Comparison of ENCODE assay signal across 16 mouse cellular contexts in genomic region chr16:90122439-90122838, GRCm38 (mm10). TPM values are rescaled to one million over a fixed set of nuclear protein-coding genes. Genes with fewer than 3 reads are reported as not detected.
DNase-seq lines count a peak whose midpoint lies in the region; ATAC-seq and TF ChIP-seq lines count a peak whose summit lies in the region.
"Had no signal": no experiment of that assay in that cellular context is flagged by ENCODE, and none has a peak within 500 bp of the region (broad histone marks: within the 10 kb centered on the region; RNA-seq: fewer than 3 reads in every experiment).

No protein-coding gene starts in this region.

- H3K4me1 ChIP-seq in heart, embryonic 11.5 days (ENCODE audit: control insufficient read depth, insufficient read depth, low read length), result peaks cover 28% of the 10 kb centered on the region
- peaks cover 7% of the 10 kb centered on the region for H3K4me1 ChIP-seq in testis, adult 2 months (ENCODE audit: control insufficient read depth, insufficient read depth, low read length)

- TF ChIP-seq CTCF in testis, adult 2 months (IDR thresholded peaks at IDR 0.05; ENCODE audit: control insufficient read depth, insufficient read depth, insufficient replicate concordance, low read depth, low read length), result no peak

- intact Hi-C loops in heart, postnatal 25 days (cut with DNase I), result no loop called here

- no peaks in the 10 kb centered on the region; the same call in 1 of the 2 replicates for H3K36me3 ChIP-seq in heart, embryonic 11.5 days (ENCODE audit: control insufficient read depth, insufficient read depth, low read length)
- no peaks in the 10 kb centered on the region for H3K36me3 ChIP-seq in testis, adult 2 months (ENCODE audit: control insufficient read depth, insufficient read depth, low read length)
- H3K36me3 ChIP-seq: liver, embryonic 15.5 days had no signal

- H3K4me3 ChIP-seq in heart, embryonic 11.5 days (ENCODE audit: low read depth, low read length), result no peak overlapping the region
- H3K4me3 ChIP-seq in testis, adult 2 months (ENCODE audit: control insufficient read depth, low read depth, low read length), result no peak overlapping the region
- H3K4me3 ChIP-seq: forebrain, embryonic 10.5 days; intestine, embryonic 15.5 days; liver, embryonic 15.5 days; neural tube, embryonic 13.5 days had no signal

- TF ChIP-seq POLR2A in testis, adult 2 months (IDR thresholded peaks at IDR 0.05; ENCODE audit: control insufficient read depth, low read depth, low read length), result no peak

- peaks cover 4% of the 10 kb centered on the region for H3K9me3 ChIP-seq in heart, embryonic 11.5 days (replicated peaks; ENCODE audit: control insufficient read depth, low read length)
- H3K9me3 ChIP-seq: intestine, embryonic 15.5 days; liver, embryonic 15.5 days had no signal

- no peak for DNase-seq in heart, postnatal 25 days (ENCODE audit: low spot score)
- no peak for DNase-seq in testis, postnatal 10 days (ENCODE audit: low spot score)
- DNase-seq in forelimb bud, embryonic 11.5 days (ENCODE audit: low read depth, low spot score), result peak; percentile 65
- no peak for DNase-seq in left cerebral cortex, adult 11 months (ENCODE audit: low spot score)
- DNase-seq in left cerebral cortex, adult 8-10 months (ENCODE audit: low spot score in 2 of 2), result no peak
- DNase-seq: gastrocnemius, postnatal 14 days; kidney, postnatal 4 days had no signal

- H3K27me3 ChIP-seq in heart, embryonic 11.5 days (ENCODE audit: control insufficient read depth, insufficient read depth, low read length), result no peaks in the 10 kb centered on the region
- H3K27me3 ChIP-seq in testis, adult 2 months (ENCODE audit: control insufficient read depth, insufficient read depth, low read length), result no peaks in the 10 kb centered on the region
- H3K27me3 ChIP-seq: intestine, embryonic 15.5 days; liver, embryonic 15.5 days; neural tube, embryonic 13.5 days had no signal

- 78% methylated on average over 9 of the region's 9 CpGs for WGBS in heart, embryonic 11.5 days (ENCODE audit: insufficient replicate concordance)

- H3K27ac ChIP-seq in heart, embryonic 11.5 days (ENCODE audit: low read depth, low read length), result peak overlapping the region; percentile 59; the same call in 1 of the 2 replicates
- H3K27ac ChIP-seq in testis, adult 2 months (ENCODE audit: control insufficient read depth, insufficient read depth, low read depth, low read length), result peak overlapping the region; percentile 16; the same call in 1 of the 2 replicates
- H3K27ac ChIP-seq: forebrain, embryonic 10.5 days; hindbrain, embryonic 14.5 days; intestine, embryonic 15.5 days; liver, embryonic 15.5 days; neural tube, embryonic 13.5 days; stomach, postnatal 0 days had no signal

- no peak overlapping the region for H3K4me2 ChIP-seq in heart, embryonic 11.5 days
- H3K4me2 ChIP-seq: hindbrain, embryonic 14.5 days; intestine, embryonic 15.5 days; liver, embryonic 15.5 days; midbrain, embryonic 11.5 days; neural tube, embryonic 13.5 days had no signal

- no peak overlapping the region for H3K9ac ChIP-seq in heart, embryonic 11.5 days (ENCODE audit: low read depth, low read length)
- H3K9ac ChIP-seq: hindbrain, embryonic 14.5 days; intestine, embryonic 15.5 days; liver, embryonic 15.5 days; neural tube, embryonic 13.5 days had no signal

- ATAC-seq in heart, embryonic 11.5 days (replicated peaks; ENCODE audit: insufficient number of reproducible peaks, low FRiP score, low TSS enrichment), result 0 out of 2 replicates have a peak, but pooled peaks have one; percentile 16
- ATAC-seq: intestine, embryonic 15.5 days had no signal

RNA-seq across cellular contexts. Expression of gene Tiam1, which starts 21.1 kb away (rescaled TPM):
- 18.9 and 24.9 TPM in 2 replicates for polyA plus RNA-seq in heart, embryonic 11.5 days (2014; fragmentation: Nextera tagmentation; extraction: Ambion mirVana)
- 1 to 10 TPM; 6.7 to 7.8 TPM for total RNA-seq in heart, postnatal 25 days (2021)
- 6.6 and 9.6 TPM in 2 replicates for polyA plus RNA-seq in testis, adult 2 months (2012; rRNA removed)
- total RNA-seq in left cerebral cortex, adult 8-10 months (2022), result 100 to 1,000 TPM in 3 of 4 experiments, 10 to 100 TPM in 1; 96.3 to 147 (median 119) TPM

Comparison
In these comparisons a context has a peak if more than half of its experiments do, and no peak if none do; other contexts are left out.
1. RNA of gene Tiam1, which starts 21.1 kb away (total RNA-seq): 96.3 to 147 TPM in left cerebral cortex, adult 8-10 months; 6.7 to 7.8 TPM in heart, postnatal 25 days; every median in the first group is over 10 times any median in the second.